Mouse (Mus musculus): ENCODE measurements around the gene Nuf2. TPM values are rescaled to one million over a fixed set of nuclear protein-coding genes. Genes with fewer than 3 reads are reported as not detected.

Gene Nuf2
- polyA plus RNA-seq, 1 experiment from 2014 or later: 25.1 TPM

DNA sequence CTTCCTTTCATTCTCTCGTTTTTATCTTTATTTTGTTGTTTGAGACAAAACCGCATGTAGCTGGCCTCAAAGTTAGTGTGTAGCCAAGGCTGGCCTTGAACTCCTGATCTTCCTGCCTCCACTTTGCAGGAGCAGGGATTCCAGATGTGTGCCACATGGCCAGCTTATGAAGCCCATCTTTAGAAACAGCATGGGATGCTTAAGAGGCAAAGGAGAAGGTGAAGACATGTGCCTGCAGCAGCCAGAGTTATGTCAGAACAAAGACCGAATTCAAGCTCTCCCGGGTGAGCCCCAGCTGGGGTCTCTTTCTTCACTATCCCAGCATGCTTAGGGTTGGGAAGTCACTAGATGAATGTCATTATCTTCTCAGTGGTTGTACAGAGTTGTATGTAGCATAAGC lies 46.7 kb downstream of the Nuf2 start:
- WGBS: 56% methylated on average over 4 of the region's 4 CpGs
- H3K4me1 ChIP-seq (replicated peaks; ENCODE audit: control insufficient read depth, insufficient read depth, low read length): peaks cover 8% of the 10 kb centered on the region
- H3K27ac ChIP-seq (ENCODE audit: low read length): 0 out of 2 replicates have a peak overlapping the region, but pooled peaks have one; percentile 4
- no peak overlapping the region for H3K4me3 ChIP-seq (replicated peaks; ENCODE audit: low read length)
- H3K4me2 ChIP-seq (ENCODE audit: low read length): no peak overlapping the region
- H3K9me3 ChIP-seq (ENCODE audit: control insufficient read depth, low read length): no peaks in the 10 kb centered on the region
- H3K27me3 ChIP-seq (replicated peaks; ENCODE audit: control insufficient read depth, insufficient read depth, low read length): no peaks in the 10 kb centered on the region
- ATAC-seq: peak; percentile 22; the same call in 1 of the 2 replicates
- H3K9ac ChIP-seq (replicated peaks; ENCODE audit: low read depth, low read length): no peak overlapping the region
- H3K36me3 ChIP-seq (ENCODE audit: control insufficient read depth, insufficient read depth): no peaks in the 10 kb centered on the region

DNA sequence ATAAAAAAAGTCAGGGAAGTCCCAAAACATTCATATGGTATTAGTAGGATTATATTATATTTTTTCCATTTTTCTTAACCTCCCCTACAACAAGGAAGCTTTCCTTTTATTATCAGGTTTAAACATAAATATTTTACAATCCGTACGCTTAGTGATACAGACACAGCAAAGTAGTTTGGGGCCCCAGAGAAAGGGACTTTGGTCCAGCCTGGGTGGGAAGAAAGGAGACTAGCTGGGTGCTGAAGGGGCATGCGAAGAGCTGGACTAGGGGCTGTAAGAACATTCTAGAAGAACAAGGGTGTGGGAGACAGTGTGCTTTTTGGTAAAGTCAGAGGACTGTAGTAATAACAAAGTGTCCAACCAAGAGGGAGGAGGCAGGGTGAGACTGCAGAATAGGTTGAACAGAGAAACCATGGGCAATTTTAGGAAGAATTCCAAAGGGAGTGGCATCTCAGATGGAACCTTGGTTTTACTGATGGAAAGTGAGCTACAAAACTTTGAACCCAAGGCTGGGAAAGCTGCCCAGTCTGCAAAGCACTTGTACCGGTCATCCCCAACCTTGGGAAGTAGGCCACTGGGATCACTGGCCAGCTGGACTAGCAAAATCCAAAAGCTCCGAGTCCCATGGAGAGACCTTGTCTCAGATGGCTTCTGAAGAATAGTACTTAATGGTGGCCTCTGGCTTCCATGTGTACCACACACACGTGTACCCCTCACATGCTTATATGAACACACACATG lies 48.5 kb downstream of the Nuf2 start:
- H3K4me2 ChIP-seq (ENCODE audit: low read length): no peak overlapping the region
- no peak overlapping the region for H3K9ac ChIP-seq (replicated peaks; ENCODE audit: low read depth, low read length)
- no peak overlapping the region for H3K27ac ChIP-seq (ENCODE audit: low read length)
- H3K4me3 ChIP-seq (replicated peaks; ENCODE audit: low read length): no peak overlapping the region
- no peak for ATAC-seq
- no peaks in the 10 kb centered on the region for H3K27me3 ChIP-seq (replicated peaks; ENCODE audit: control insufficient read depth, insufficient read depth, low read length)
- H3K36me3 ChIP-seq (ENCODE audit: control insufficient read depth, insufficient read depth): no peaks in the 10 kb centered on the region
- H3K9me3 ChIP-seq (ENCODE audit: control insufficient read depth, low read length): no peaks in the 10 kb centered on the region
- H3K4me1 ChIP-seq (replicated peaks; ENCODE audit: control insufficient read depth, insufficient read depth, low read length): peaks cover 8% of the 10 kb centered on the region
- 95% methylated on average over 6 of the region's 6 CpGs for WGBS

GRCm38 (mm10) chr1:169471185-169471584 lies 60.1 kb downstream of the Nuf2 start:
- H3K27me3 ChIP-seq (replicated peaks; ENCODE audit: control insufficient read depth, insufficient read depth, low read length): no peaks in the 10 kb centered on the region
- no peaks in the 10 kb centered on the region for H3K36me3 ChIP-seq (ENCODE audit: control insufficient read depth, insufficient read depth)
- H3K4me1 ChIP-seq (replicated peaks; ENCODE audit: control insufficient read depth, insufficient read depth, low read length): peaks cover 3% of the 10 kb centered on the region; the same call in 1 of the 2 replicates
- H3K4me3 ChIP-seq (replicated peaks; ENCODE audit: low read length): no peak overlapping the region
- H3K9me3 ChIP-seq (ENCODE audit: control insufficient read depth, low read length): no peaks in the 10 kb centered on the region
- no peak overlapping the region for H3K9ac ChIP-seq (replicated peaks; ENCODE audit: low read depth, low read length)
- no peak overlapping the region for H3K27ac ChIP-seq (ENCODE audit: low read length)
- 16% methylated on average over 3 of the region's 3 CpGs for WGBS
- no peak for ATAC-seq
- H3K4me2 ChIP-seq (ENCODE audit: low read length): no peak overlapping the region

DNA sequence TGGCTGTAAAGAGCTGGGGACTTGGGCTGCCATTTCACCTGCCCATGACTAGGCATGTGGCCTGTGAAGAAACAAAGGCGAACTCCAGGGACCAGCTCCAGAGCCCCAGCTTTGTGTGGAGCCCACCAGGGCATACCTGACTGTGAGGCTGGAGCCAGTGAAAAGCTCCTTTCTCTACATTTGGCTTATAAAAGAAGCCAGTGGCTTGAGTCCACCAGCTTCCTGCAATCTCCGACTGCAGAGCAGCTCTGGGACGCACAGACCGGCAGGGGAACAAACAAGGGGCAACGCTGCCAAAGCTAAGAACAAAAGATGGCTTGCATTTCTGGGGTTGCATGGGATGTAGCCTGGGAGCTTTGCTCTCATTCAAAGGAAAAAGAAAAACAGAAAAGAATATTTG lies 63.5 kb downstream of the Nuf2 start:
- H3K27ac ChIP-seq (ENCODE audit: low read length): no peak overlapping the region

DNA sequence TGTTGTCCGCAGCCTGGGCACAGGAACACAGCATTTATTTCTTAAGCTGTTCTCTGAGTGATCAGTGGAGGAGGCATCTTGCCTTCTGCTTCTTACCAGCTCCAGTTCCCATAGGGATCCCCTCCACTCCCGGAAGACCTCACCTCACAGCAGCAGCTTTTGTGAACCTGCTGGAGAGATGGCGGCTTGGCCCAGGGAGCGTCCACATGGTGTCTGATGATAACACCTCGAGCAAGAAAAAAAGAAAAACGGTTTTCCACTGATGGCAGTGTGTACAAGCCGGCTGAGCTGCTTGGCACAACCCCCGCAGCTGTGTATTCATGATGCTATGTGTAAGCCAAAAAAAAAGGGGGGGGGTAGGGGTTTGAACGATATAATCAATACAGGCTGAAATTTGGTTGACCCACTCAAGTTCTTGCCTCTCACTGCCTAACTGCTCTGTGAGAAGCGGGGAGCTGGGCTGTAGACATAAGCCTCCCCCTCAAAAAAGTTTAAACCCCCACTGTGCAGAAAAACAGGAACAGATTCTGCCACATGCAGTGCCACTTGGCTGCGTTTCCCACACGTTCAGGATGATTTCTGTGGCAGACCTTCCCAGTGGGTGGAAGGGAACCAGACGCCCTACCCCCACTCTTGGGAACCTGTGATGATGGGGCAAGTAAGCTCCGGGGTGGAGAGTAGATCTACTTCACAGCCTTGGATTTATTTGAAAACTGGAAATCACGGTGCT lies 68.7 kb downstream of the Nuf2 start:
- peaks cover 15% of the 10 kb centered on the region for H3K4me1 ChIP-seq (replicated peaks; ENCODE audit: control insufficient read depth, insufficient read depth, low read length)
- no peaks in the 10 kb centered on the region for H3K36me3 ChIP-seq (ENCODE audit: control insufficient read depth, insufficient read depth)
- peak overlapping the region; percentile 86 for H3K27ac ChIP-seq (ENCODE audit: low read length)
- no peak overlapping the region for H3K4me3 ChIP-seq (replicated peaks; ENCODE audit: low read length)
- no peaks in the 10 kb centered on the region for H3K27me3 ChIP-seq (replicated peaks; ENCODE audit: control insufficient read depth, insufficient read depth, low read length)
- H3K9me3 ChIP-seq (ENCODE audit: control insufficient read depth, low read length): no peaks in the 10 kb centered on the region
- H3K4me2 ChIP-seq (ENCODE audit: low read length): peak overlapping the region; percentile 33
- ATAC-seq: peak; percentile 83
- no peak overlapping the region for H3K9ac ChIP-seq (replicated peaks; ENCODE audit: low read depth, low read length)
- 47% methylated on average over 15 of the region's 15 CpGs for WGBS

More for the DNA sequence above, 63.5 kb downstream of the Nuf2 start:
- no peak overlapping the region for H3K4me3 ChIP-seq (replicated peaks; ENCODE audit: low read length)
- peaks cover 6% of the 10 kb centered on the region for H3K4me1 ChIP-seq (replicated peaks; ENCODE audit: control insufficient read depth, insufficient read depth, low read length)
- ATAC-seq: peak; percentile 31; the same call in 1 of the 2 replicates
- H3K27me3 ChIP-seq (replicated peaks; ENCODE audit: control insufficient read depth, insufficient read depth, low read length): no peaks in the 10 kb centered on the region
- no peak overlapping the region for H3K9ac ChIP-seq (replicated peaks; ENCODE audit: low read depth, low read length)
- no peaks in the 10 kb centered on the region for H3K36me3 ChIP-seq (ENCODE audit: control insufficient read depth, insufficient read depth)
- no peak overlapping the region for H3K4me2 ChIP-seq (ENCODE audit: low read length)
- H3K9me3 ChIP-seq (ENCODE audit: control insufficient read depth, low read length): no peaks in the 10 kb centered on the region
- 37% methylated on average over 5 of the region's 5 CpGs for WGBS

- peak overlapping the region; percentile 22; the same call in 1 of the 2 replicates for H3K4me3 ChIP-seq (replicated peaks; ENCODE audit: low read length)
- H3K36me3 ChIP-seq (ENCODE audit: control insufficient read depth, insufficient read depth): no peaks in the 10 kb centered on the region
- peak; percentile 49 for ATAC-seq
- H3K27ac ChIP-seq (ENCODE audit: low read length): no peak overlapping the region
- WGBS: 12% methylated on average over 11 of the region's 11 CpGs
- H3K27me3 ChIP-seq (replicated peaks; ENCODE audit: control insufficient read depth, insufficient read depth, low read length): no peaks in the 10 kb centered on the region
- peak overlapping the region; percentile 44 for H3K4me2 ChIP-seq (ENCODE audit: low read length)
- H3K4me1 ChIP-seq (replicated peaks; ENCODE audit: control insufficient read depth, insufficient read depth, low read length): peaks cover 15% of the 10 kb centered on the region
- no peaks in the 10 kb centered on the region for H3K9me3 ChIP-seq (ENCODE audit: control insufficient read depth, low read length)
- H3K9ac ChIP-seq (replicated peaks; ENCODE audit: low read depth, low read length): peak overlapping the region; percentile 49; the same call in 1 of the 2 replicates
Measured at GRCm38 (mm10) chr1:169459071-169459782, 72.0 kb downstream of the Nuf2 start.

Other genes starting within 250 kb of the Nuf2 start
- gene Rgs5, start 124.0 kb upstream of the Nuf2 start, polyA plus RNA-seq (2015; fragmentation: Nextera tagmentation; extraction: Ambion mirVana): 19.4 and 20.8 TPM in 2 replicates
- 64.1 and 89.6 TPM in 2 replicates for gene Rgs4, start 216.2 kb upstream of the Nuf2 start, polyA plus RNA-seq (2015; fragmentation: Nextera tagmentation; extraction: Ambion mirVana)